Mouse (Mus musculus): ENCODE results near the gene Kazn. TPM values are rescaled to one million over a fixed set of nuclear protein-coding genes. Genes with fewer than 3 reads are reported as not detected.

The Kazn gene
- polyA plus RNA-seq, 1 experiment from 2014 or later, result 17.9 TPM

DNA sequence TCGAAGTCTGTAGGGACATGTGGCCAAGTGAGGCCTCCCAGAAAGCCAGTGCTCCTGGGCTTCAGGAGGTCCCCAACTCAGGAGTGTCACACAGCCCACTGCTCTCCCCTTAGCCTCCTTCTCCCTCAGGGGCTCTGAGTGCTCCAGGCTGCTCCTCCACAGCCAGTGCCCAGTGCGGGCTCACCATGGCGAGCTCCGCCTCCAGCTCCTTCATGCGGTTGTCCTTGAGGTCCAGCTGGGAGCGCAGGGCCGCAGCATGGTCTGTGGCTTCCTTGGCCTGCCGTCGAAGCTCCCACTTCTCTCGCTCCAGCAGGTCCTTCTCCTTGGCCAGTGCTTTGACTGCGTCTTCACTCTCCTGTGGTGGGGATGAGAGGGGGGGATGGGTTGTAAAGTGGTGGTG is 85.0 kb downstream of the Kazn start:
- Histone ChIP-seq H3K4me1 (ENCODE audit: control insufficient read depth, insufficient read depth, low read length) (no peaks in the 10 kb centered on the region), H3K27me3 (ENCODE audit: control insufficient read depth, insufficient read depth, low read length) (no peaks in the 10 kb centered on the region), H3K9ac (replicated peaks; ENCODE audit: low read depth, low read length) (no peak overlapping the region), H3K9me3 (ENCODE audit: control insufficient read depth, low read length) (no peaks in the 10 kb centered on the region), H3K27ac (ENCODE audit: low read depth, low read length) (no peak overlapping the region), H3K4me3 (ENCODE audit: low read depth, low read length) (no peak overlapping the region), H3K4me2 (ENCODE audit: low read depth, low read length) (no peak overlapping the region), H3K36me3 (ENCODE audit: control insufficient read depth, insufficient read depth, low read length) (no peaks in the 10 kb centered on the region)
- 67% methylated on average over 11 of the region's 11 CpGs for WGBS
- no peak for ATAC-seq (ENCODE audit: low read depth)

DNA sequence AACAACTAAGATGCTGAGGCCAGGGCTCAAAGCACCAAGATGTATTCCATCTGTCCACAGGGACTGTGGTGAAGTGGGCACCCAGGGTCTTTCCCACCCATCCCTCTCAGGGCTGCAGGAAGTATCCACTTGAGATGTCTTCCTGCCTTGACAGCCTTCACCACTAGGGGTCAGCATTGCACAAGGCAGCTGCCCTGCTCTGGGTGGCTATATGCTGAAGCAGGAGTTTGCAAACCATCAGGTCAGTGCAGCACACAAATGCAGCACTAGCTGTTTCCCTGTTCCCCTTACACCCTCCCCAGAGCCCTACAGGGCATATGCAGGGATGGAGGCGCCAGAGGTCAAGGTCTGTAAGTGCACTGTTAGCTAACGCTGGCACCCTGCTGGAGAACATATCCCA is 85.7 kb downstream of the Kazn start:
- Histone ChIP-seq H3K4me2 (ENCODE audit: low read depth, low read length) (no peak overlapping the region), H3K9me3 (ENCODE audit: control insufficient read depth, low read length) (no peaks in the 10 kb centered on the region), H3K27ac (ENCODE audit: low read depth, low read length) (no peak overlapping the region), H3K9ac (replicated peaks; ENCODE audit: low read depth, low read length) (no peak overlapping the region), H3K36me3 (ENCODE audit: control insufficient read depth, insufficient read depth, low read length) (no peaks in the 10 kb centered on the region), H3K4me1 (ENCODE audit: control insufficient read depth, insufficient read depth, low read length) (no peaks in the 10 kb centered on the region), H3K4me3 (ENCODE audit: low read depth, low read length) (no peak overlapping the region), H3K27me3 (ENCODE audit: control insufficient read depth, insufficient read depth, low read length) (no peaks in the 10 kb centered on the region)
- 0% methylated on average over 2 of the region's 2 CpGs for WGBS
- peak; percentile 89 for ATAC-seq (ENCODE audit: low read depth)

DNA sequence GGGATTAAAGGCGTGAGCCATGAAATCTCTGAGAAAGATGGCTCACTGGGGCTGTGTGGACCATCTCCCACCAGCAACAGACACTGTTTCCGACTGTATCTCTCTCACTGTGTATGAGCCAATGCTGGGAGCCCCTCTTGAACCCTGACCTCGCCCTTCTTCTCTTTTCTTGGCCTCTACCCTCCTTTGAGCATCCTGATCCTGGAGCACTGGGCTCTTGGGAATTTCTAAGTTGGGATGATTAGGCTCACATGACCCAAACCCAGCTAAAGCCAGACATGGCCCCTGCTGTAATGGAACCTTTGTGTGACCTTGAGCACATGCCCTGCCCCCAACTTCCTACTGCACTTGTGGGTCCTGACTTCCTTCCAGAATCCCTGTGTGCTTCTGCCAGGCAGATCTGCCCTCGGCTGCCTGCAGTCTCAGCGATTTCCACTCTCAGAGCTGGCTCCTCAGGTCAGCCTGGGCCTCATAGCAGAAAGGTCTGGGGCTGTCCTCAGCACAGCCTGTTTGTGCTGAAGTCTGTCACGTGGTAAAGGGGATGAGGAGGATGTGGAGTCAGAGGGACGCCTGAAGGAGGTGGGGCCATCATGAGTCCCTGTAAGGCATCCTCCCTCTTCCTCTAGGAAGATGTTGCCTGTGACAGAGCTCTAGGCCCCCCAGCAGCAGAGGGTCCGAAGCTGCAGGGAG is 86.3 kb downstream of the Kazn start:
- 76% methylated on average over 8 of the region's 8 CpGs for WGBS
- Histone ChIP-seq H3K4me2 (ENCODE audit: low read depth, low read length) (no peak overlapping the region), H3K36me3 (ENCODE audit: control insufficient read depth, insufficient read depth, low read length) (0 out of 2 replicates have a peak, but pooled peaks cover under 1% of the 10 kb centered on the region), H3K27me3 (ENCODE audit: control insufficient read depth, insufficient read depth, low read length) (no peaks in the 10 kb centered on the region), H3K27ac (ENCODE audit: low read depth, low read length) (no peak overlapping the region), H3K4me3 (ENCODE audit: low read depth, low read length) (no peak overlapping the region), H3K9ac (replicated peaks; ENCODE audit: low read depth, low read length) (no peak overlapping the region), H3K9me3 (ENCODE audit: control insufficient read depth, low read length) (no peaks in the 10 kb centered on the region), H3K4me1 (ENCODE audit: control insufficient read depth, insufficient read depth, low read length) (no peaks in the 10 kb centered on the region)
- ATAC-seq (ENCODE audit: low read depth), result no peak

DNA sequence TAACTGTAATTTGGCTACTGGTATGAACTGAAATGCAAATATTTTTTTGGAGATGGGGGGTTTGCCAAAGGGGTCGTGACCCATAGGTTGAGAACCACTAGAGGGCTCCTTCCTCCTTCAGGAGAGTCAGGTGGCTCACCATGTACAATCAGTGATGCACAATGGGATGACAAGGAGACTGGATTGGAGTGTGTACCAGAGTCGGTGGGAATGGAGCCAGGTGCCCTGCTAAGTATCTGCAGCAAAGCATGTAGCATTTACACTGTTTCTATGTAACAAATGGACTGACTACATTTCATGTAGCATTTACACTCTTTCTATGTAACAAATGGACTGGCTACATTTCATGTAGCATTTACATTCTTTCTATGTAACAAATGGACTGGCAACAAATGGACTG is 89.1 kb downstream of the Kazn start:
- no peak overlapping the region for H3K4me2 ChIP-seq (ENCODE audit: low read depth, low read length)
- H3K27ac ChIP-seq (ENCODE audit: low read depth, low read length), result no peak overlapping the region
- no peak for ATAC-seq (ENCODE audit: low read depth)
- WGBS, result 75% methylated on average over 2 of the region's 2 CpGs
- peaks cover 12% of the 10 kb centered on the region; the same call in 1 of the 2 replicates for H3K36me3 ChIP-seq (ENCODE audit: control insufficient read depth, insufficient read depth, low read length)
- H3K27me3 ChIP-seq (ENCODE audit: control insufficient read depth, insufficient read depth, low read length), result no peaks in the 10 kb centered on the region
- H3K9me3 ChIP-seq (ENCODE audit: control insufficient read depth, low read length), result no peaks in the 10 kb centered on the region
- H3K4me1 ChIP-seq (ENCODE audit: control insufficient read depth, insufficient read depth, low read length), result no peaks in the 10 kb centered on the region
- H3K4me3 ChIP-seq (ENCODE audit: low read depth, low read length), result no peak overlapping the region
- no peak overlapping the region for H3K9ac ChIP-seq (replicated peaks; ENCODE audit: low read depth, low read length)

DNA sequence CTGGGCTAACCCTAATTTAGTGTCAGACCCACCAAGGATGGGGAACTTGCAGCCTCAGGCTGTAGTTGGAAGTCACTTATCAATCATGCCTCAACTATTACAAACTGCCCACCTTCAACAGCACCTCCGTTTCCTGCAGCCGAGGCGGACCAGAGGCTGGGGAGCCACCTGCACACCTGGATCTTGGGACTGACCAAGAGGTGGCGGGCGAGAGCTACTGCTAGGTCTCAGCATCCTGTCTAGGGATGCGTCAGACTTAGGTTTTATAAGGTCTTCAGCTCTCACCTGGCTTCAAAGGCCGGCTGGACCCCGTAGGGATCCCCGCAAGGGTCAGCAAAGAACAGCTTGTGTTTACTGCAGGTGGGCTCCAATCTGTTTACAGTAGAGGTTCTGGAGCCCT is 90.0 kb downstream of the Kazn start:
- H3K36me3 ChIP-seq (ENCODE audit: control insufficient read depth, insufficient read depth, low read length), result peaks cover 12% of the 10 kb centered on the region; the same call in 1 of the 2 replicates
- no peak for ATAC-seq (ENCODE audit: low read depth)
- 81% methylated on average over 9 of the region's 9 CpGs for WGBS

DNA sequence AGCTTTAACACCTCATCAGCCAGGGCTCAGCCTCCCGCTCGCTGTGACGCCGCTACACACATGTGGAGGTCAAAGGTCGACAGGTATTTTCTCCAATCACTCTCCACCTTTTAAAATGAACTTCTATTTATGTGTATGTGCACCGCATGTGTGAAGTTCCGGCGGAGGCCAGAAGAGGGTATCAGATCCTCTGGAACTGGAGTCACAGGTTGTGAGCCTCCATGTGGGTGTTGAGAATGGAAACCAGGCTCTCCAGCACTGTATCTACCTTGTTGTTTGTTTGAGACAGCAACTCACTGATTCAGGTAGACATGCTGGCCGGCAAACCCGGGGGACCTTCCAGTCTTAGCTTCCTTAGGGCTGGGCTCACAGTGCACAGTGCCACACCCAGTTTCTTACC is 91.5 kb downstream of the Kazn start:
- no peak overlapping the region for H3K9ac ChIP-seq (replicated peaks; ENCODE audit: low read depth, low read length)
- H3K4me2 ChIP-seq (ENCODE audit: low read depth, low read length), result no peak overlapping the region
- 96% methylated on average over 10 of the region's 10 CpGs for WGBS
- no peaks in the 10 kb centered on the region for H3K27me3 ChIP-seq (ENCODE audit: control insufficient read depth, insufficient read depth, low read length)
- H3K4me3 ChIP-seq (ENCODE audit: low read depth, low read length), result no peak overlapping the region
- no peak overlapping the region for H3K27ac ChIP-seq (ENCODE audit: low read depth, low read length)
- H3K9me3 ChIP-seq (ENCODE audit: control insufficient read depth, low read length), result no peaks in the 10 kb centered on the region
- H3K4me1 ChIP-seq (ENCODE audit: control insufficient read depth, insufficient read depth, low read length), result no peaks in the 10 kb centered on the region
- ATAC-seq (ENCODE audit: low read depth), result no peak
- peaks cover 12% of the 10 kb centered on the region; the same call in 1 of the 2 replicates for H3K36me3 ChIP-seq (ENCODE audit: control insufficient read depth, insufficient read depth, low read length)

More for the DNA sequence above, 90.0 kb downstream of the Kazn start:
- Histone ChIP-seq H3K27me3 (ENCODE audit: control insufficient read depth, insufficient read depth, low read length) (no peaks in the 10 kb centered on the region), H3K4me3 (ENCODE audit: low read depth, low read length) (no peak overlapping the region), H3K9me3 (ENCODE audit: control insufficient read depth, low read length) (no peaks in the 10 kb centered on the region), H3K4me2 (ENCODE audit: low read depth, low read length) (no peak overlapping the region), H3K4me1 (ENCODE audit: control insufficient read depth, insufficient read depth, low read length) (no peaks in the 10 kb centered on the region), H3K9ac (replicated peaks; ENCODE audit: low read depth, low read length) (no peak overlapping the region), H3K27ac (ENCODE audit: low read depth, low read length) (no peak overlapping the region)

DNA sequence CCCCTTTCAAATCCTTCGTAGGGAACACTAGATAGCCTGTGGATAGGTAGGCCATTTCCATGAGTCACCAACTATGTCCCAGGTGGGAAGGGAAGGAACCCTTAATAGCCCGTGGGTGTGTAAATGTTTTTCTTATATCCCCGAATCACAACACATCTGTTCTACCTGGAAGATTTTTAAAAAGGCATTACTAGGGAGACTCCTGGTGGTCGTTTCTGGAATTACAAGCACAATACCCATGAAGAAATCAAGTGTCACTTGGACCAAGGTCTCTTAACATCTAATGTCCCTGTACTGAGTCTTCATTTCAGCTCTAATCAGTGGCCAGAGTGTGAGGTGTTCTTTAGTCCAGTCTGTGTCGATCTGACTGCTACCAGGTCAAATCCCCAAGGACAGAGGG is 95.1 kb downstream of the Kazn start:
- no peak overlapping the region for H3K4me3 ChIP-seq (ENCODE audit: low read depth, low read length)
- WGBS, result 46% methylated on average over 5 of the region's 5 CpGs
- no peaks in the 10 kb centered on the region for H3K9me3 ChIP-seq (ENCODE audit: control insufficient read depth, low read length)
- H3K4me2 ChIP-seq (ENCODE audit: low read depth, low read length), result no peak overlapping the region
- no peak overlapping the region for H3K27ac ChIP-seq (ENCODE audit: low read depth, low read length)
- no peak overlapping the region for H3K9ac ChIP-seq (replicated peaks; ENCODE audit: low read depth, low read length)
- ATAC-seq (ENCODE audit: low read depth), result no peak
- peaks cover 12% of the 10 kb centered on the region for H3K36me3 ChIP-seq (ENCODE audit: control insufficient read depth, insufficient read depth, low read length)
- H3K27me3 ChIP-seq (ENCODE audit: control insufficient read depth, insufficient read depth, low read length), result no peaks in the 10 kb centered on the region
- H3K4me1 ChIP-seq (ENCODE audit: control insufficient read depth, insufficient read depth, low read length), result no peaks in the 10 kb centered on the region

DNA sequence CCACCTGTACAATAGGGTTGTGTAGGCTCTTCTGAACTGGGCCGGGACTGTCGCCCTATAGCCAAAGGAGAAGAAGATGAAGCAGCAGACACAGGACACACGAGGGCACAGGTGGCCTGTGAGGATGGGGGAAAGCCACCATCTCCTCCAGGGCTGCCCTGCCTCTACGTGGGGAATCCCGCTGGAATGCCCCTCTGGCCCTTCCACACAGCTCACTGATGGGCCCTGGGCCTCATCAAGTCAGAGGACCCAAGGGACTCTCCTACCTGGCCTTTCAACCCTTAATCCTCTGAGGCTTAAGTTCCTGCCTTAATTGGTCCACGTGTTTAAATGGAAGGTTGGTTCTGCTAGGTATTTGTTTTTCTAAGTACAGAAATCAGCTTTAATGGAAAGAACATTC is 95.9 kb downstream of the Kazn start:
- no peak overlapping the region for H3K4me3 ChIP-seq (ENCODE audit: low read depth, low read length)
- H3K36me3 ChIP-seq (ENCODE audit: control insufficient read depth, insufficient read depth, low read length), result peaks cover 12% of the 10 kb centered on the region
- peaks cover 1% of the 10 kb centered on the region; the same call in 1 of the 2 replicates for H3K4me1 ChIP-seq (ENCODE audit: control insufficient read depth, insufficient read depth, low read length)
- no peaks in the 10 kb centered on the region for H3K9me3 ChIP-seq (ENCODE audit: control insufficient read depth, low read length)
- no peak overlapping the region for H3K4me2 ChIP-seq (ENCODE audit: low read depth, low read length)
- no peaks in the 10 kb centered on the region for H3K27me3 ChIP-seq (ENCODE audit: control insufficient read depth, insufficient read depth, low read length)
- no peak for ATAC-seq (ENCODE audit: low read depth)
- H3K9ac ChIP-seq (replicated peaks; ENCODE audit: low read depth, low read length), result no peak overlapping the region
- no peak overlapping the region for H3K27ac ChIP-seq (ENCODE audit: low read depth, low read length)
- WGBS, result 85% methylated on average over 6 of the region's 6 CpGs

DNA sequence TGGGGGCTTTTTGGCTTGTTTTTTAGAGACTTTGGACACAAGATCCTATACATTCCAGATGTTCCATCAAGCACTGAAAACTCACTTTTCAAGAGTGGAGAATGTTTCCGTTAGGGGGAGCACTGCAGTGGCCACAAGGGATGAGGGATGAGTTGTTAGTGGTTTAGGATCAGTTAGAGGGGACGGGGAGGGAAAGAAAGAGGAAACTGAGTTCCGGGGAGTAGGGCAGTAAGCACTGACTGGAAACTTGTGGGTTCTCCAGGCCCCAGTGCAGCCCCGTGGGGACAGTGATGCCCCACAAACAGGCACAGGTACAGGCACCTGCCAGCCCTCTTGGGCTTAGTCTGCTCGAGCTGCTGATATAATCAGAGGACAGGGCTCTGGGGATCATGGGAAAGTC is 99.5 kb downstream of the Kazn start:
- Histone ChIP-seq H3K9me3 (ENCODE audit: control insufficient read depth, low read length) (no peaks in the 10 kb centered on the region), H3K36me3 (ENCODE audit: control insufficient read depth, insufficient read depth, low read length) (no peaks in the 10 kb centered on the region; the same call in 1 of the 2 replicates), H3K4me1 (ENCODE audit: control insufficient read depth, insufficient read depth, low read length) (peaks cover 4% of the 10 kb centered on the region; the same call in 1 of the 2 replicates), H3K9ac (replicated peaks; ENCODE audit: low read depth, low read length) (no peak overlapping the region), H3K27me3 (ENCODE audit: control insufficient read depth, insufficient read depth, low read length) (no peaks in the 10 kb centered on the region), H3K4me2 (ENCODE audit: low read depth, low read length) (no peak overlapping the region), H3K4me3 (ENCODE audit: low read depth, low read length) (no peak overlapping the region), H3K27ac (ENCODE audit: low read depth, low read length) (no peak overlapping the region)
- 78% methylated on average over 5 of the region's 5 CpGs for WGBS
- ATAC-seq (ENCODE audit: low read depth), result no peak

Data from neural tube, embryonic 14.5 days (tissue).